Mouse (Mus musculus): ENCODE measurements around the gene Serpina3c. TPM values are rescaled to one million over a fixed set of nuclear protein-coding genes. Genes with fewer than 3 reads are reported as not detected.
A peak's percentile ranks its signal among the peaks of the same experiment; 100 is the strongest.

Serpina3c gene
- under 1 TPM; 0.41 to 0.63 (median 0.58) TPM for total RNA-seq (2022)

GRCm38 (mm10) chr12:104153656-104154055 lies at the start of gene Serpina3c:
Gene Serpina3c (minus strand): TSS chr12:104153870.
- no peak for DNase-seq (ENCODE audit: low spot score)

DNA sequence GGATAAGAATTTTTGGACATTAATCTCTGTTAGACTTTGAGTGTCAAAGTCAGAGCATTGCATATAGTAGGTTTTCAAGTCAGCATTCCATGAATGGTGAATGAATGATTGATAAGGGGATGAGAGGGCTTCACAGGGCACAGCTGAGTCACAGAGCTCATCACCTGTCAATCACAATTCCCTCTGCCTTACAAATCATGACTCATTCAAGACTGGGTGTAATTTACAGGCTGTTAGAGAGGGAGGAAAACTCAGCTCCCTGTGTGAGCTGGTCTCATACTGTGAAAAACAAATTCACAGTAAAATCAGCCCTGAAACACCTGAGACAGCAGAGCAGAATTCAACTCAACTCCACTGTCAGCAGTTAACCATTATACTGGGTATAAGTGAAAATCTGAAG lies 37.2 kb upstream of the Serpina3c start:
- DNase-seq (ENCODE audit: low spot score), result no peak

- DNase-seq (ENCODE audit: low spot score), result no peak
These were observed 35.6 kb upstream of the Serpina3c start for GRCm38 (mm10) chr12:104189246-104189645.

- DNase-seq (ENCODE audit: low spot score), result no peak
These were observed 32.4 kb upstream of the Serpina3c start for GRCm38 (mm10) chr12:104186041-104186581.

DNA sequence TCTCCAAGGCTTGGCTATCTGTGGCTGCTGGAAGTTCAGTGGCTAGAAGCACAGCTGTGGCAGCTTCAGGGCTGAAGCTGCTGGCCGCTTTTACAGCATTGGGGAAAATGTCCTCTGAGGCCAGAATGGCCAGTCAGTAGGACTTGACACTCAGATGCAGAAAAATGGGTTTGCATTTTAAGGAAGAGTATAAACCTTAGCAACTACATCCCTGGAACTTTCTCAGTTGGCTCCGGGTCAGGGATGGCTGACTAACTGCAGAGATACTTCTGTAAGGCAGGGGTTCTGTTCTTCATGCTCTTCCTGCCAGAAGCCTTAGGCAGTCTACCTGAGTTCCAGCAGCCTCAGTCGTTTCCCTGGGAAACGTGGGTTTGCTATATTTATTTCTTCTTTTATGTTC lies 31.4 kb upstream of the Serpina3c start:
- no peak for DNase-seq (ENCODE audit: low spot score)

GRCm38 (mm10) chr12:104178987-104179386 lies 25.3 kb upstream of the Serpina3c start:
- no peak for DNase-seq (ENCODE audit: low spot score)

GRCm38 (mm10) chr12:104178577-104178976 lies 24.9 kb upstream of the Serpina3c start:
- DNase-seq (ENCODE audit: low spot score), result peak; percentile 12

DNA sequence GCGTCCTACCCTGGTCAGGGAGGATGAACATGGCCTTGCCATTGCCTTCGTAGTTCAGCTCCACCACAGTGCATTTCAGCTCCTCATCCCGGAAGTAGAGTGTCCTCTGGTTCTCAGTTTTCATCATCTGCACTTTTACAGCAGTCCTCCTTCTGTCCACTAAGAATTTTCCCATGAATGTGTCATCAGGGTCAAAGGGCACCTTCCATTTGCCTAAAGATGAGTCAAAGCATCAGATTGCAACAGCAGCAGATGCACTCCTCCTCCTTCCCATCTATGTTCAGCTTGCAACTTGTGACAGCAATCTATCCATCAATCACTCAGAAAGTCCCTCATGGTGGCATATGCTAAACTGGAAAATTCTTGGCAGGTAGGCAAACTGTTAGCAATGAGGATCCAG lies 22.0 kb upstream of the Serpina3c start:
- no peak for DNase-seq (ENCODE audit: low spot score)

GRCm38 (mm10) chr12:104174747-104175146 lies 21.1 kb upstream of the Serpina3c start:
- DNase-seq (ENCODE audit: low spot score), result peak; percentile 76

DNA sequence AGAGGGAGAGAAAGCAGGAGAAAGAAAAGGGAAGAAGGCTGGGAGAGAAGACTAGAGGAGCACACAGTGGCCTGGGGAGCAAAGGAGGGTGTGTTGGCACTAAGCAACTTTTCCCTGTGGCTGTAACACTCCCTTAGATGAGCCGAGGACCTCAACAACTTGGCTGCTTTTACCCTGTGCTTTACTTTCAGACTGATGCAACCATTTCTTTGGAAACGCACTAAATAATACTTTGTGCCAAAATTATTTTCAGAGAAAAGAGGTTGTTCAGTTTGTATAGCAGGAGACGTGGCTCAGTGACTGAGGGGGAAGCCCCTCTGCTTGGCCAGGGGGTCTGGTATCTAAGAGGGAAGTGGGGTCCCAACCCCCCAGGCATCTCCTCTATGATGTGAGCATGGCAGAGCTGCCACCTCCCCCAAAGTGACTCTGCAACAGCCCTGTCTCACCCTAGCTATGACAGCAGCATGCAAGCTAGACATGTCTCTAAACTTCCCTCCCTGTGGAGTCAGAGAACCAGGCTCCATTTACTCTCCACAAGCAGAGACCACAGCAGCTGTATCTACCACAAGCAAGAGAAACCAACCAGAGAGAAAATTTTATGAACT lies 527 bp downstream of the Serpina3c start:
- no peak for DNase-seq (ENCODE audit: low spot score)

GRCm38 (mm10) chr12:104151989-104152388 lies 1.7 kb downstream of the Serpina3c start:
- DNase-seq (ENCODE audit: low spot score), result no peak

- DNase-seq (ENCODE audit: low spot score), result no peak
These were observed 8.1 kb downstream of the Serpina3c start for GRCm38 (mm10) chr12:104145571-104145970.

DNA sequence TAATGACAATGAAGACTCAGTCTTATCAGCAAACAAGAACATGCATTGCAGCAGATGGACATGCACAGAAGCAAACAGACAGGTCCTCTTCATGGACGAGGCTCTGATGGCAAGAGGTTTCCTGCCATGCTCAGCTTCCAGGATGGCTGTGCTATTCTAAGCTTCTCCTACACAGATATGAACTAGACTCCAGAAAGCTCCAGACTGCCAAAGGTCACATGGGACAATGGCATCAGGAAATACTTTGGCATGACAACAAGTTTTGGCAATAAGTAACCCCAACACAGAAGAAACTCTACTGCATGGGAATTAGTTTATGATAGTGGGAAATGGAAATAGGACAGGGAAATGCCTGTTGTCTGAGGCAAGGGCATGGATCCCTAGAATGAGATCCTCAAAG lies 10.4 kb downstream of the Serpina3c start:
- DNase-seq (ENCODE audit: low spot score), result no peak

- no peak for DNase-seq (ENCODE audit: low spot score)
These were observed 11.2 kb downstream of the Serpina3c start for GRCm38 (mm10) chr12:104142427-104142826.

DNA sequence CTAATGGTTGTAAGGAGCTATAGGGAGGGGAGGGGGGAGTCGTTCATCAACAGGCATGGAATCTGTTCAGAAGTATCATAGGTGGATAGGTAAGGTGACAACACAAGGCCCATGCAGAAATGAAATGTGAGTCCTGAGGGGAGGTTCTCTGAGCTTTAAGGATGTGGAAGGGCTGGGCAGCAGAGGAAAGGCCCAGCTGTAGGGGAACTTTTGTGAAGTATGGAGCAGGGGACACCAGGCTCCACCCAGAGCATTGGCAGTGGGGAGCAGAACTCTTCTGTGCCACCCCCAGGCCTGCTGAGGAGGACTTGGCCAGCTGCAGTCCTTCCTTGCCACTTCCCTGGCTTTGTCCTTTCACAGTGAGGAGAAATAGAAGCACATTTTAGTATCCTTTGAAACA lies 12.2 kb downstream of the Serpina3c start:
- no peak for DNase-seq (ENCODE audit: low spot score)

- DNase-seq (ENCODE audit: low spot score), result no peak
These were observed 13.0 kb downstream of the Serpina3c start for GRCm38 (mm10) chr12:104140543-104141103.

DNA sequence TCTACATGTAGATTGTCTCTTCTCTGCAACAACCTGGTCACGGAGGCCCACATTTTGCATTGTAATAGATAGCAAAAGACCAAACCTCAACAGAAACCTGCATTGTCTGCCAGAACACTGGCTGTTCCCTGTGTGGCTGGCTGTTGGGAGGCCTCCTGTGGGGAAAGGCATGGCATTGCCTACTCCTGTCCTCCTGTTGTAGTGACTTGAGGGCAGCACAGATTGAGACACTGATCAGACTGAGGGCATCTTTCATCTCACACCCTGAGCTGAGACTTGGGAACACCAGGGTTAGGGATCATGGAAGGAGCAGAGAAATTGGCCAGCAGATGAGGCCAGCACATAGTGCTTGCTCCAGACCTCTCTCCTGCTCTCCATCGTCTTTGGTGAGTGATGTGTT lies 15.5 kb downstream of the Serpina3c start:
- no peak for DNase-seq (ENCODE audit: low spot score)

- peak; percentile 78 for DNase-seq (ENCODE audit: low spot score)
These were observed 22.6 kb downstream of the Serpina3c start for GRCm38 (mm10) chr12:104131041-104131440.

DNA sequence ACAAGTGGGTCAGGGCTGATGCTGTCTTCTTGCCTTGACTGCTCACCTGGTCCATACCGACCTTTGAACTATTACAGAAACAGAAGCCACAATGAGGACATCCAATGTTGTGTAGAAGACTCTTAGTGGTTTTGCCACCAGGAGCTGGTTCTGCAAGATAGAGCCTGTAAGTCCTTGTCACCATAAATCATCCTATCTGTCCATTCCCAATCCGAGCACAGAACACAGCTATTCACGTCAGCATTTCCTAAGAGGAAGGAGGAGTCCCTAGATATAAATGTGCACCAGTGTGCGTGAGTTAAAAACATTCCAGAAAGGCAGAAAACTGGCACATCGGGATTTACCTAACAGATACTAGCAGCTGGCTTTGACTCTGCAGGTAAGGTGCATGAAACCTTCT lies 26.0 kb downstream of the Serpina3c start, which contains the start of gene Serpina3b:
Gene Serpina3b (plus strand): TSS at position 301 of the 400 bp plus-strand sequence.
- DNase-seq (ENCODE audit: low spot score), result no peak

- DNase-seq (ENCODE audit: low spot score), result no peak
These were observed 28.6 kb downstream of the Serpina3c start for GRCm38 (mm10) chr12:104125021-104125560.

DNA sequence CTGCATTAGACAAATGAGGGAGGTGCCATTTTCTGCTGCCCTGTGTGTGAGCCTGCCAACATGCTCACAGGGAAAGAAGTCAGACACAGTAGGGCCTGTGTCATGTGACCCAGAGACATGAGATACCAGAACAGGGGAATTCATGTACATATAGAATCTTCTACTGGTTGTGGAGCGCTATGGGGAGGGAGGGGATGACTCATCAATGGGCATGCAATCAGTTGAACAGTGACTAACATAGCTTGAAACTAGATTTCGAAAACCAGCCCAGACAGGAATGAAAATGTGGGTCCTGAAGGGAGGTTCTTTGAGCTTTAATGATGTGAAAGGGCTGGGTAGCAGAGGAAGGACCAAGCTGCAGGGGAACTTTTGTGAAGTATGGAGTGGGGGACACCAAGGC lies 29.7 kb downstream of the Serpina3c start:
- DNase-seq (ENCODE audit: low spot score), result no peak

- DNase-seq (ENCODE audit: low spot score), result no peak
These were observed 30.6 kb downstream of the Serpina3c start for GRCm38 (mm10) chr12:104123097-104123496.
